Comparison of ENCODE assay signal across 11 mouse cellular contexts in genomic region chr13:74391156-74391555, GRCm38 (mm10). TPM values are rescaled to one million over a fixed set of nuclear protein-coding genes. Genes with fewer than 3 reads are reported as not detected.
DNase-seq lines count a peak whose midpoint lies in the region; ATAC-seq and TF ChIP-seq lines count a peak whose summit lies in the region.
"Had no signal": no experiment of that assay in that cellular context is flagged by ENCODE, and none has a peak within 500 bp of the region (broad histone marks: within the 10 kb centered on the region; RNA-seq: fewer than 3 reads in every experiment).

No protein-coding gene starts in this region.

- no peaks in the 10 kb centered on the region for H3K36me3 ChIP-seq in kidney, embryonic 14.5 days (ENCODE audit: control insufficient read depth, insufficient read depth, low read length)
- no peaks in the 10 kb centered on the region for H3K36me3 ChIP-seq in forebrain, embryonic 15.5 days
- H3K36me3 ChIP-seq in midbrain, postnatal 0 days (ENCODE audit: insufficient read depth, low read length) = no peaks in the 10 kb centered on the region
- H3K36me3 ChIP-seq: embryonic facial prominence, embryonic 15.5 days; liver, embryonic 15.5 days had no signal

- 0 out of 2 replicates have a peak, but pooled peaks cover 4% of the 10 kb centered on the region for H3K4me1 ChIP-seq in kidney, embryonic 14.5 days (ENCODE audit: control insufficient read depth, insufficient read depth, low read length)
- H3K4me1 ChIP-seq in forebrain, embryonic 15.5 days = peaks cover 8% of the 10 kb centered on the region
- peaks cover 3% of the 10 kb centered on the region; the same call in 1 of the 2 replicates for H3K4me1 ChIP-seq in midbrain, postnatal 0 days (ENCODE audit: insufficient read depth, low read length)
- H3K4me1 ChIP-seq: liver, embryonic 15.5 days had no signal

- H3K9me3 ChIP-seq in kidney, embryonic 14.5 days (ENCODE audit: control insufficient read depth, low read length) = no peaks in the 10 kb centered on the region
- no peaks in the 10 kb centered on the region for H3K9me3 ChIP-seq in forebrain, embryonic 15.5 days
- no peaks in the 10 kb centered on the region for H3K9me3 ChIP-seq in midbrain, postnatal 0 days (ENCODE audit: low read length)
- H3K9me3 ChIP-seq: embryonic facial prominence, embryonic 15.5 days; liver, embryonic 15.5 days had no signal

- no peak overlapping the region for H3K4me3 ChIP-seq in kidney, embryonic 14.5 days (ENCODE audit: low read length)
- H3K4me3 ChIP-seq in forebrain, embryonic 15.5 days = no peak overlapping the region
- no peak overlapping the region for H3K4me3 ChIP-seq in midbrain, postnatal 0 days (ENCODE audit: low read depth, low read length)

- no peak overlapping the region for H3K9ac ChIP-seq in kidney, embryonic 14.5 days (ENCODE audit: low read depth, low read length)
- no peak overlapping the region for H3K9ac ChIP-seq in forebrain, embryonic 15.5 days (replicated peaks)
- H3K9ac ChIP-seq in midbrain, postnatal 0 days (replicated peaks; ENCODE audit: low read length, poor library complexity, severe bottlenecking) = no peak overlapping the region

- intact Hi-C loops in heart, postnatal 14 days (cut with DNase I) = no loop called here

- WGBS in kidney, embryonic 14.5 days = 78% methylated on average over 2 of the region's 2 CpGs
- WGBS in forebrain, embryonic 15.5 days = 72% methylated on average over 2 of the region's 2 CpGs
- WGBS in midbrain, postnatal 0 days = 78% methylated on average over 2 of the region's 2 CpGs

- no peak overlapping the region for H3K4me2 ChIP-seq in kidney, embryonic 14.5 days (replicated peaks; ENCODE audit: low read depth, low read length)
- no peak overlapping the region for H3K4me2 ChIP-seq in forebrain, embryonic 15.5 days (replicated peaks)
- H3K4me2 ChIP-seq in midbrain, postnatal 0 days (ENCODE audit: low read depth, low read length, poor library complexity, severe bottlenecking) = no peak overlapping the region

- peak; percentile 40; the same call in 1 of the 2 replicates for ATAC-seq in kidney, embryonic 14.5 days (ENCODE audit: low FRiP score, low TSS enrichment)
- peak; percentile 11 for ATAC-seq in CD4-positive, CD25-positive, alpha-beta regulatory T cell, adult 4 months
- ATAC-seq in forebrain, embryonic 15.5 days (replicated peaks) = peak; percentile 41
- ATAC-seq in midbrain, postnatal 0 days (ENCODE audit: low FRiP score) = peak; percentile 24; the same call in 1 of the 2 replicates

- H3K27ac ChIP-seq in kidney, embryonic 14.5 days (ENCODE audit: low read depth, low read length) = no peak overlapping the region
- H3K27ac ChIP-seq in forebrain, embryonic 15.5 days (replicated peaks) = no peak overlapping the region
- H3K27ac ChIP-seq in midbrain, postnatal 0 days (ENCODE audit: low read depth, low read length) = no peak overlapping the region
- H3K27ac ChIP-seq: embryonic facial prominence, embryonic 15.5 days; liver, embryonic 15.5 days had no signal

- no peaks in the 10 kb centered on the region for H3K27me3 ChIP-seq in kidney, embryonic 14.5 days (ENCODE audit: control insufficient read depth, insufficient read depth, low read length)
- H3K27me3 ChIP-seq in forebrain, embryonic 15.5 days = no peaks in the 10 kb centered on the region
- no peaks in the 10 kb centered on the region for H3K27me3 ChIP-seq in midbrain, postnatal 0 days (ENCODE audit: insufficient read depth, low read length)
- H3K27me3 ChIP-seq: embryonic facial prominence, embryonic 15.5 days; liver, embryonic 15.5 days had no signal

- TF ChIP-seq CTCF in midbrain, postnatal 0 days (IDR thresholded peaks at IDR 0.05) = no peak

- no peak for DNase-seq in kidney, postnatal 25 days
- DNase-seq in midbrain, postnatal 0 days (ENCODE audit: low spot score) = no peak
- no peak for DNase-seq in heart, postnatal 14 days
- DNase-seq in thymus, postnatal 0 days (ENCODE audit: low spot score) = no peak

RNA-seq across cellular contexts. Expression of gene Zfp72, which starts 0.5 kb away (rescaled TPM):
- 7.8 and 7.9 TPM in 2 replicates for polyA plus RNA-seq in kidney, embryonic 14.5 days (2014; fragmentation: Nextera tagmentation; extraction: Ambion mirVana)
- 1 to 10 TPM; 2.0 to 2.4 TPM for polyA plus RNA-seq in CD4-positive, CD25-positive, alpha-beta regulatory T cell, adult 4 months (2017; shearing (Covaris generic))
- 6.3 and 7.0 TPM in 2 replicates for polyA plus RNA-seq in forebrain, embryonic 15.5 days (2015; fragmentation: Nextera tagmentation; extraction: Ambion mirVana)
- total RNA-seq in midbrain, postnatal 0 days (2014; rRNA removed) = 9.0 and 10.0 TPM in 2 replicates
- 4.8 and 6.1 TPM in 2 replicates for polyA plus RNA-seq in midbrain, postnatal 0 days (2015; fragmentation: Nextera tagmentation; extraction: Ambion mirVana)
- total RNA-seq in heart, postnatal 14 days (2021) = 1 to 10 TPM; 3.1 to 3.3 TPM
- 2.2 and 2.7 TPM in 2 replicates for polyA plus RNA-seq in thymus, postnatal 0 days (2015; fragmentation: Nextera tagmentation; extraction: Ambion mirVana)

RNA-seq across cellular contexts. Expression of gene Ftl1-ps1, which starts 8.3 kb away (rescaled TPM):
- 59.8 and 61.6 TPM in 2 replicates for polyA plus RNA-seq in kidney, embryonic 14.5 days (2014; fragmentation: Nextera tagmentation; extraction: Ambion mirVana)
- polyA plus RNA-seq in CD4-positive, CD25-positive, alpha-beta regulatory T cell, adult 4 months (2017; shearing (Covaris generic)) = 10 to 100 TPM; 66.1 to 95.0 TPM
- 90.1 and 94.7 TPM in 2 replicates for polyA plus RNA-seq in forebrain, embryonic 15.5 days (2015; fragmentation: Nextera tagmentation; extraction: Ambion mirVana)
- total RNA-seq in midbrain, postnatal 0 days (2014; rRNA removed) = 59.9 and 70.5 TPM in 2 replicates
- polyA plus RNA-seq in midbrain, postnatal 0 days (2015; fragmentation: Nextera tagmentation; extraction: Ambion mirVana) = 83.3 and 87.3 TPM in 2 replicates
- total RNA-seq in heart, postnatal 14 days (2021) = 100 to 1,000 TPM; 251 to 263 TPM
- 73.4 and 74.5 TPM in 2 replicates for polyA plus RNA-seq in thymus, postnatal 0 days (2015; fragmentation: Nextera tagmentation; extraction: Ambion mirVana)

RNA-seq across cellular contexts. Expression of gene Lrrc14b, which starts 27.4 kb away (rescaled TPM):
- polyA plus RNA-seq in kidney, embryonic 14.5 days (2014; fragmentation: Nextera tagmentation; extraction: Ambion mirVana) = not detected in 2 replicates
- not detected for polyA plus RNA-seq in CD4-positive, CD25-positive, alpha-beta regulatory T cell, adult 4 months (2017; shearing (Covaris generic))
- polyA plus RNA-seq in forebrain, embryonic 15.5 days (2015; fragmentation: Nextera tagmentation; extraction: Ambion mirVana) = not detected in 2 replicates
- total RNA-seq in midbrain, postnatal 0 days (2014; rRNA removed) = not detected in 2 replicates
- not detected in 2 replicates for polyA plus RNA-seq in midbrain, postnatal 0 days (2015; fragmentation: Nextera tagmentation; extraction: Ambion mirVana)
- 10 to 100 TPM; 57.2 to 58.7 TPM for total RNA-seq in heart, postnatal 14 days (2021)
- not detected in 2 replicates for polyA plus RNA-seq in thymus, postnatal 0 days (2015; fragmentation: Nextera tagmentation; extraction: Ambion mirVana)
- total RNA-seq: layer of hippocampus, adult 18-20 months; left cerebral cortex, postnatal 36 days had no signal
- polyA plus RNA-seq: embryonic facial prominence, embryonic 15.5 days; liver, embryonic 15.5 days had no signal

RNA-seq across cellular contexts. Expression of gene Ccdc127, which starts 41.0 kb away (rescaled TPM):
- polyA plus RNA-seq in kidney, embryonic 14.5 days (2014; fragmentation: Nextera tagmentation; extraction: Ambion mirVana) = 53.2 and 55.5 TPM in 2 replicates
- polyA plus RNA-seq in CD4-positive, CD25-positive, alpha-beta regulatory T cell, adult 4 months (2017; shearing (Covaris generic)) = 10 to 100 TPM; 32.2 to 34.5 TPM
- 47.1 and 47.4 TPM in 2 replicates for polyA plus RNA-seq in forebrain, embryonic 15.5 days (2015; fragmentation: Nextera tagmentation; extraction: Ambion mirVana)
- total RNA-seq in midbrain, postnatal 0 days (2014; rRNA removed) = 20.6 and 20.9 TPM in 2 replicates
- polyA plus RNA-seq in midbrain, postnatal 0 days (2015; fragmentation: Nextera tagmentation; extraction: Ambion mirVana) = 36.6 and 39.0 TPM in 2 replicates
- total RNA-seq in heart, postnatal 14 days (2021) = 10 to 100 TPM; 43.2 to 49.9 TPM
- polyA plus RNA-seq in thymus, postnatal 0 days (2015; fragmentation: Nextera tagmentation; extraction: Ambion mirVana) = 34.5 and 38.2 TPM in 2 replicates

RNA-seq across cellular contexts. Expression of gene Sdha, which starts 41.1 kb away (rescaled TPM):
- polyA plus RNA-seq in kidney, embryonic 14.5 days (2014; fragmentation: Nextera tagmentation; extraction: Ambion mirVana) = 162 and 268 TPM in 2 replicates
- polyA plus RNA-seq in CD4-positive, CD25-positive, alpha-beta regulatory T cell, adult 4 months (2017; shearing (Covaris generic)) = 100 to 1,000 TPM; 301 to 394 TPM
- 212 and 220 TPM in 2 replicates for polyA plus RNA-seq in forebrain, embryonic 15.5 days (2015; fragmentation: Nextera tagmentation; extraction: Ambion mirVana)
- 98.7 and 103 TPM in 2 replicates for total RNA-seq in midbrain, postnatal 0 days (2014; rRNA removed)
- 200 and 211 TPM in 2 replicates for polyA plus RNA-seq in midbrain, postnatal 0 days (2015; fragmentation: Nextera tagmentation; extraction: Ambion mirVana)
- 1,000 to 10,000 TPM; 1,284 to 1,341 TPM for total RNA-seq in heart, postnatal 14 days (2021)
- 215 and 222 TPM in 2 replicates for polyA plus RNA-seq in thymus, postnatal 0 days (2015; fragmentation: Nextera tagmentation; extraction: Ambion mirVana)
